8 mouse cellular contexts compared by ENCODE assay signal in the genomic region with DNA sequence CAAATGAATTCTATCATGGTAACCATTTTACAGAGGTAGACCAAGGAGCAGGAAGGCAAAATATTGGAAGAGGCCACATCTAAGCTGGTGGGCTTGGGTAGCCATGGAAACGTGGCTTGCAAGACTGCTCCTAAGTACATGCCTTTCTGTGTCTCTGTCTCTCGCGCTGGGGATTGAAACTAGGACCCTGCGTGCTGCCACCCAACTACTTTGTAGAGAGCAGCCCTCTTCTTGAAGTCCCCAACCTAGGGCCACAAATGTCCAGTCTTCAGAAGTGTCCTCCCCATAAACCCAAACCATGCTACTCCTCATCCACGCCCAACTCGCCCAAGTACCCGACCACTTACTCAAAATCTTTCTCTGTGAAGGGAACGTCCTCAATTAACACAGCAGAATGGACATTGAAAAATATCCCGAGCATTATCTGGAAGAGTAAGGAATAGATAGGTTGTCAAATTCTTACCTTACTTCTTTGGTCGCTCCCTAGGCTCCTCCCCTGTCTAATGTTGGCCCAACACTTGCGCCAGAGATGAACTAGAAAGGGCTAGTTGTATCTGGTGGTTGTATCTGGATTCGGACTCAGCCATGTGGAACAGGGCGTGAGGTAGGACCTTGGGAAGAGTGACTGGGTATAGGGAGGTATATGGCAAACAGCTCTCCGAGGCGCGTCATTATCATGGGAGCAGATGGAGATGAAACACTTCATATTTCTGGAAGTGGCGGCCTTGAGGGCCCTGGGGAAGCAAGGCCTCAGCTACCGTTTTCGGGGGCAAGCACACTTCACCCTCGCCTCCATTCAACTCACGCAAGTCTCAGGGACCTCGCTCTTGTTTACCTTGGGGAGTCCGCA. TPM values are rescaled to one million over a fixed set of nuclear protein-coding genes. Genes with fewer than 3 reads are reported as not detected.
A peak's percentile ranks its signal among the peaks of the same experiment; 100 is the strongest.
DNase-seq lines count a peak whose midpoint lies in the region; ATAC-seq lines count a peak whose summit lies in the region.

No protein-coding gene starts in this region.

- peak overlapping the region; percentile 95 for H3K9ac ChIP-seq in hindbrain, embryonic 16.5 days (ENCODE audit: low read depth, low read length)
- H3K9ac ChIP-seq in liver, embryonic 15.5 days = peak overlapping the region; percentile 96

- ATAC-seq in hindbrain, embryonic 16.5 days = no peak
- no peak for ATAC-seq in liver, embryonic 15.5 days (ENCODE audit: insufficient read depth)

- peak overlapping the region; percentile 96 for H3K4me3 ChIP-seq in embryonic facial prominence, embryonic 10.5 days
- peak overlapping the region; percentile 93 for H3K4me3 ChIP-seq in hindbrain, embryonic 16.5 days (ENCODE audit: low read length)
- peak overlapping the region; percentile 93 for H3K4me3 ChIP-seq in liver, embryonic 15.5 days (replicated peaks)

- no peaks in the 10 kb centered on the region for H3K9me3 ChIP-seq in embryonic facial prominence, embryonic 10.5 days
- no peaks in the 10 kb centered on the region for H3K9me3 ChIP-seq in hindbrain, embryonic 16.5 days (ENCODE audit: control insufficient read depth, low read length)
- no peaks in the 10 kb centered on the region for H3K9me3 ChIP-seq in liver, embryonic 15.5 days (replicated peaks)

- DNase-seq in adrenal gland, adult (ENCODE audit: inconsistent age in 2 of 2, low spot score in 1 of 2) = peak; percentile 32 to 80
- no peak for DNase-seq in adrenal gland, adult 18-20 months (ENCODE audit: low spot score in 2 of 2)
- peak; percentile 58 for DNase-seq in 3T3-L1 (ENCODE audit: low read depth, low spot score)
- no peak for DNase-seq in embryonic facial prominence, embryonic 10.5 days (ENCODE audit: low spot score)
- no peak for DNase-seq in right cerebral cortex, adult 18-20 months
- no peak for DNase-seq in natural killer cell, adult 2 months (ENCODE audit: low spot score in 2 of 2)

- peak overlapping the region; percentile 96 for H3K4me2 ChIP-seq in hindbrain, embryonic 16.5 days (ENCODE audit: low read length)
- H3K4me2 ChIP-seq in liver, embryonic 15.5 days = peak overlapping the region; percentile 92

- no peaks in the 10 kb centered on the region for H3K27me3 ChIP-seq in embryonic facial prominence, embryonic 10.5 days (replicated peaks; ENCODE audit: low read depth, poor library complexity, severe bottlenecking)
- H3K27me3 ChIP-seq in hindbrain, embryonic 16.5 days (replicated peaks; ENCODE audit: control insufficient read depth, insufficient read depth, low read length) = no peaks in the 10 kb centered on the region
- no peaks in the 10 kb centered on the region for H3K27me3 ChIP-seq in liver, embryonic 15.5 days

- peaks cover 56% of the 10 kb centered on the region for H3K4me1 ChIP-seq in embryonic facial prominence, embryonic 10.5 days
- H3K4me1 ChIP-seq in hindbrain, embryonic 16.5 days (ENCODE audit: control insufficient read depth, insufficient read depth, low read depth, low read length) = peaks cover 25% of the 10 kb centered on the region
- H3K4me1 ChIP-seq in liver, embryonic 15.5 days (replicated peaks) = peaks cover 56% of the 10 kb centered on the region

- peak overlapping the region; percentile 96 for H3K27ac ChIP-seq in embryonic facial prominence, embryonic 10.5 days (replicated peaks)
- H3K27ac ChIP-seq in hindbrain, embryonic 16.5 days (ENCODE audit: low read depth, low read length) = peak overlapping the region; percentile 95
- peak overlapping the region; percentile 96 for H3K27ac ChIP-seq in liver, embryonic 15.5 days (replicated peaks)

- peaks cover 22% of the 10 kb centered on the region for H3K36me3 ChIP-seq in embryonic facial prominence, embryonic 10.5 days (replicated peaks)
- H3K36me3 ChIP-seq in hindbrain, embryonic 16.5 days (ENCODE audit: control insufficient read depth, insufficient read depth, low read length) = peaks cover 4% of the 10 kb centered on the region
- H3K36me3 ChIP-seq in liver, embryonic 15.5 days (replicated peaks) = peaks cover 18% of the 10 kb centered on the region

- WGBS in embryonic facial prominence, embryonic 10.5 days = 15% methylated on average over 23 of the region's 23 CpGs
- 14% methylated on average over 23 of the region's 23 CpGs for WGBS in hindbrain, embryonic 16.5 days
- WGBS in liver, embryonic 15.5 days (ENCODE audit: insufficient replicate concordance) = 7% methylated on average over 23 of the region's 23 CpGs

RNA-seq across cellular contexts. Expression of gene Gm21988, which starts 0.8 kb away (rescaled TPM):
- 1 to 10 TPM; 4.3 to 5.3 TPM for total RNA-seq in adrenal gland, adult 18-20 months (2021)
- polyA plus RNA-seq in embryonic facial prominence, embryonic 10.5 days (2016; fragmentation: Nextera tagmentation; extraction: Ambion mirVana) = 7.9 and 10.7 TPM in 2 replicates
- 13.8 and 15.7 TPM in 2 replicates for polyA plus RNA-seq in hindbrain, embryonic 16.5 days (2015; fragmentation: Nextera tagmentation; extraction: Ambion mirVana)
- 5.2 and 5.3 TPM in 2 replicates for polyA plus RNA-seq in liver, embryonic 15.5 days (2015; fragmentation: Nextera tagmentation; extraction: Ambion mirVana)

RNA-seq across cellular contexts. Expression of gene Rnasek, which starts 0.8 kb away (rescaled TPM):
- total RNA-seq in adrenal gland, adult 18-20 months (2021) = 100 to 1,000 TPM; 179 to 279 TPM
- polyA plus RNA-seq in embryonic facial prominence, embryonic 10.5 days (2016; fragmentation: Nextera tagmentation; extraction: Ambion mirVana) = 96.4 and 106 TPM in 2 replicates
- polyA plus RNA-seq in hindbrain, embryonic 16.5 days (2015; fragmentation: Nextera tagmentation; extraction: Ambion mirVana) = 416 and 443 TPM in 2 replicates
- 146 and 150 TPM in 2 replicates for polyA plus RNA-seq in liver, embryonic 15.5 days (2015; fragmentation: Nextera tagmentation; extraction: Ambion mirVana)

RNA-seq across cellular contexts. Expression of gene 0610010K14Rik, which starts 1.1 kb away (rescaled TPM):
- 10 to 100 TPM; 33.7 to 37.3 TPM for total RNA-seq in adrenal gland, adult 18-20 months (2021)
- 210 and 215 TPM in 2 replicates for polyA plus RNA-seq in embryonic facial prominence, embryonic 10.5 days (2016; fragmentation: Nextera tagmentation; extraction: Ambion mirVana)
- polyA plus RNA-seq in hindbrain, embryonic 16.5 days (2015; fragmentation: Nextera tagmentation; extraction: Ambion mirVana) = 167 and 175 TPM in 2 replicates
- polyA plus RNA-seq in liver, embryonic 15.5 days (2015; fragmentation: Nextera tagmentation; extraction: Ambion mirVana) = 57.1 and 62.2 TPM in 2 replicates

RNA-seq across cellular contexts. Expression of gene Bcl6b, which starts 9.2 kb away (rescaled TPM):
- total RNA-seq in adrenal gland, adult 18-20 months (2021) = 10 to 100 TPM in 1 of 2 experiments, 1 to 10 TPM in 1; 7.4 to 22.5 TPM
- polyA plus RNA-seq in embryonic facial prominence, embryonic 10.5 days (2016; fragmentation: Nextera tagmentation; extraction: Ambion mirVana) = 5.0 and 7.2 TPM in 2 replicates
- polyA plus RNA-seq in hindbrain, embryonic 16.5 days (2015; fragmentation: Nextera tagmentation; extraction: Ambion mirVana) = 5.1 and 6.6 TPM in 2 replicates
- 2.1 and 2.2 TPM in 2 replicates for polyA plus RNA-seq in liver, embryonic 15.5 days (2015; fragmentation: Nextera tagmentation; extraction: Ambion mirVana)

RNA-seq across cellular contexts. Expression of gene Alox12, which starts 16.3 kb away (rescaled TPM):
- total RNA-seq in adrenal gland, adult 18-20 months (2021) = 1 to 10 TPM in 1 of 2 experiments, under 1 TPM in 1; 0.96 to 1.1 TPM
- polyA plus RNA-seq in embryonic facial prominence, embryonic 10.5 days (2016; fragmentation: Nextera tagmentation; extraction: Ambion mirVana) = 2.7 and 3.9 TPM in 2 replicates
- polyA plus RNA-seq in hindbrain, embryonic 16.5 days (2015; fragmentation: Nextera tagmentation; extraction: Ambion mirVana) = 1.1 and 1.3 TPM in 2 replicates
- polyA plus RNA-seq in liver, embryonic 15.5 days (2015; fragmentation: Nextera tagmentation; extraction: Ambion mirVana) = 13.8 and 14.5 TPM in 2 replicates

Comparison
In these comparisons a context has a peak if more than half of its experiments do, and no peak if none do; other contexts are left out.
1. DNase-seq: peak in adrenal gland, adult (2 of 2) and 3T3-L1 (single experiment); none in adrenal gland, adult 18-20 months (0 of 2), embryonic facial prominence, embryonic 10.5 days (single experiment), right cerebral cortex, adult 18-20 months (single experiment) and natural killer cell, adult 2 months (0 of 2).
2. Peak in every context shown above with its lines, with median percentiles within 50 percentile points of each other: H3K27ac ChIP-seq and H3K4me3 ChIP-seq.